Mouse (Mus musculus): Measurements from ENCODE around the gene Dhrs7b. TPM values are rescaled to one million over a fixed set of nuclear protein-coding genes. Genes with fewer than 3 reads are reported as not detected.

Dhrs7b gene
- polyA plus RNA-seq, 1 experiment from 2014 or later, result 25.5 TPM

GRCm38 (mm10) chr11:60902486-60902885, 72.1 kb downstream of the Dhrs7b start:
- WGBS (ENCODE audit: insufficient replicate concordance), result 74% methylated on average over 4 of the region's 4 CpGs
- H3K36me3 ChIP-seq, result peaks cover 32% of the 10 kb centered on the region
- ATAC-seq (ENCODE audit: low read depth) (0 out of 2 replicates have a peak, but pooled peaks have one; percentile 38), DNase-seq (no peak)
- no peak overlapping the region for H3K4me2 ChIP-seq
- no peak overlapping the region for H3K9ac ChIP-seq
- H3K27me3 ChIP-seq, result peaks cover 7% of the 10 kb centered on the region; the same call in 1 of the 2 replicates
- H3K27ac ChIP-seq, result no peak overlapping the region
- H3K4me1 ChIP-seq (replicated peaks), result peaks cover 7% of the 10 kb centered on the region
- H3K9me3 ChIP-seq (replicated peaks), result no peaks in the 10 kb centered on the region
- no peak overlapping the region for H3K4me3 ChIP-seq (replicated peaks)

GRCm38 (mm10) chr11:60903661-60904061, 73.2 kb downstream of the Dhrs7b start:
- H3K27me3 ChIP-seq, result peaks cover 7% of the 10 kb centered on the region; the same call in 1 of the 2 replicates
- no peaks in the 10 kb centered on the region for H3K9me3 ChIP-seq (replicated peaks)
- 77% methylated on average over 6 of the region's 6 CpGs for WGBS (ENCODE audit: insufficient replicate concordance)
- no peak overlapping the region for H3K4me3 ChIP-seq (replicated peaks)
- H3K4me2 ChIP-seq, result no peak overlapping the region
- peaks cover 32% of the 10 kb centered on the region for H3K36me3 ChIP-seq
- DNase-seq, result no peak
- peaks cover 7% of the 10 kb centered on the region for H3K4me1 ChIP-seq (replicated peaks)
- no peak overlapping the region for H3K27ac ChIP-seq
- ATAC-seq (ENCODE audit: low read depth), result no peak
- H3K9ac ChIP-seq, result no peak overlapping the region

GRCm38 (mm10) chr11:60905407-60906120, 75.1 kb downstream of the Dhrs7b start:
- Histone ChIP-seq H3K4me1 (replicated peaks) (peaks cover 11% of the 10 kb centered on the region), H3K9me3 (replicated peaks) (no peaks in the 10 kb centered on the region), H3K9ac (no peak overlapping the region), H3K27me3 (0 out of 2 replicates have a peak, but pooled peaks cover 3% of the 10 kb centered on the region), H3K36me3 (peaks cover 32% of the 10 kb centered on the region), H3K4me2 (no peak overlapping the region), H3K27ac (no peak overlapping the region), H3K4me3 (replicated peaks) (no peak overlapping the region)
- DNase-seq, result no peak
- ATAC-seq (ENCODE audit: low read depth), result no peak
- WGBS (ENCODE audit: insufficient replicate concordance), result 85% methylated on average over 10 of the region's 10 CpGs

- H3K9ac ChIP-seq, result no peak overlapping the region
- H3K4me2 ChIP-seq, result no peak overlapping the region
- ATAC-seq (ENCODE audit: low read depth) (no peak), DNase-seq (no peak)
- H3K4me1 ChIP-seq (replicated peaks), result peaks cover 20% of the 10 kb centered on the region
- H3K27ac ChIP-seq, result no peak overlapping the region
- H3K4me3 ChIP-seq (replicated peaks), result no peak overlapping the region
- peaks cover 32% of the 10 kb centered on the region for H3K36me3 ChIP-seq
- H3K27me3 ChIP-seq, result 0 out of 2 replicates have a peak, but pooled peaks cover 3% of the 10 kb centered on the region
- 76% methylated on average over 4 of the region's 4 CpGs for WGBS (ENCODE audit: insufficient replicate concordance)
- H3K9me3 ChIP-seq (replicated peaks), result no peaks in the 10 kb centered on the region
Observed at GRCm38 (mm10) chr11:60906449-60906848, 76.0 kb downstream of the Dhrs7b start.

- Histone ChIP-seq H3K9ac (no peak overlapping the region), H3K36me3 (peaks cover 32% of the 10 kb centered on the region), H3K27ac (no peak overlapping the region), H3K4me1 (replicated peaks) (peaks cover 29% of the 10 kb centered on the region), H3K4me2 (no peak overlapping the region), H3K4me3 (replicated peaks) (no peak overlapping the region), H3K27me3 (0 out of 2 replicates have a peak, but pooled peaks cover 3% of the 10 kb centered on the region), H3K9me3 (replicated peaks) (no peaks in the 10 kb centered on the region)
- no peak for DNase-seq
- no peak for ATAC-seq (ENCODE audit: low read depth)
- 65% methylated on average over 3 of the region's 3 CpGs for WGBS (ENCODE audit: insufficient replicate concordance)
Observed at GRCm38 (mm10) chr11:60908073-60908472, 77.6 kb downstream of the Dhrs7b start.

GRCm38 (mm10) chr11:60909626-60910025, 79.2 kb downstream of the Dhrs7b start:
- DNase-seq, result no peak
- Histone ChIP-seq H3K36me3 (peaks cover 21% of the 10 kb centered on the region), H3K4me1 (replicated peaks) (peaks cover 38% of the 10 kb centered on the region), H3K9ac (no peak overlapping the region), H3K4me2 (no peak overlapping the region), H3K27ac (no peak overlapping the region; the same call in 1 of the 2 replicates), H3K9me3 (replicated peaks) (no peaks in the 10 kb centered on the region), H3K4me3 (replicated peaks) (no peak overlapping the region), H3K27me3 (0 out of 2 replicates have a peak, but pooled peaks cover 3% of the 10 kb centered on the region)
- no peak for ATAC-seq (ENCODE audit: low read depth)
- WGBS (ENCODE audit: insufficient replicate concordance), result 72% methylated on average over 1 of the region's 1 CpGs

Other genes with a start within 250 kb of the Dhrs7b start
- 11.2 and 12.4 TPM in 2 replicates for gene Llgl1, start 130.9 kb upstream of the Dhrs7b start, polyA plus RNA-seq (2015; fragmentation: Nextera tagmentation; extraction: Ambion mirVana)
- 25.2 and 28.7 TPM in 2 replicates for gene Flii, start 103.4 kb upstream of the Dhrs7b start, polyA plus RNA-seq (2015; fragmentation: Nextera tagmentation; extraction: Ambion mirVana)
- 3.0 and 3.6 TPM in 2 replicates for gene Mief2, start 102.2 kb upstream of the Dhrs7b start, polyA plus RNA-seq (2015; fragmentation: Nextera tagmentation; extraction: Ambion mirVana)
- 6.7 and 8.5 TPM in 2 replicates for gene Top3a, start 53.3 kb upstream of the Dhrs7b start, polyA plus RNA-seq (2015; fragmentation: Nextera tagmentation; extraction: Ambion mirVana)
- gene Smcr8, start 53.1 kb upstream of the Dhrs7b start, polyA plus RNA-seq (2015; fragmentation: Nextera tagmentation; extraction: Ambion mirVana), result 2.2 and 3.2 TPM in 2 replicates
- gene Shmt1, start 18.9 kb upstream of the Dhrs7b start, polyA plus RNA-seq (2015; fragmentation: Nextera tagmentation; extraction: Ambion mirVana), result 50.1 and 54.2 TPM in 2 replicates
- 33.1 and 33.3 TPM in 2 replicates for gene Tmem11, start 48.6 kb downstream of the Dhrs7b start, polyA plus RNA-seq (2015; fragmentation: Nextera tagmentation; extraction: Ambion mirVana)
- gene Natd1, start 84.1 kb downstream of the Dhrs7b start, polyA plus RNA-seq (2015; fragmentation: Nextera tagmentation; extraction: Ambion mirVana), result 8.6 and 10.5 TPM in 2 replicates
- gene Map2k3, start 101.4 kb downstream of the Dhrs7b start, polyA plus RNA-seq (2015; fragmentation: Nextera tagmentation; extraction: Ambion mirVana), result 157 and 164 TPM in 2 replicates
- gene Kcnj12, start 191.9 kb downstream of the Dhrs7b start, polyA plus RNA-seq (2015; fragmentation: Nextera tagmentation; extraction: Ambion mirVana), result 0.10 TPM in 1 of 2 replicates, not detected in the other

Measured in liver, embryonic 13.5 days (tissue).